Mouse (Mus musculus): Measurements from ENCODE around the gene Rab3il1.

GRCm38 (mm10) chr19:10001206-10001969 lies at the start of gene Rab3il1, which contains the start of gene Best1:
- no peak for TF ChIP-seq CTCF (IDR thresholded peaks at IDR 0.05; ENCODE audit: low read depth)
- no peak for TF ChIP-seq EP300 (IDR thresholded peaks at IDR 0.05; ENCODE audit: low read depth)

All from heart, postnatal 0 days (tissue).